Comparison of ENCODE assay signal across 7 mouse cellular contexts in genomic region chr10:99266025-99266424, GRCm38 (mm10). TPM values are rescaled to one million over a fixed set of nuclear protein-coding genes. Genes with fewer than 3 reads are reported as not detected.
DNase-seq lines count a peak whose midpoint lies in the region; ATAC-seq and TF ChIP-seq lines count a peak whose summit lies in the region.

No protein-coding gene starts in this region.

- H3K4me1 ChIP-seq in embryonic facial prominence, embryonic 11.5 days (ENCODE audit: control insufficient read depth, insufficient read depth, low read length) = peaks cover 7% of the 10 kb centered on the region
- H3K4me1 ChIP-seq in heart, postnatal 0 days (ENCODE audit: control insufficient read depth, insufficient read depth) = peaks cover 18% of the 10 kb centered on the region
- peaks cover 45% of the 10 kb centered on the region for H3K4me1 ChIP-seq in lung, embryonic 16.5 days (replicated peaks; ENCODE audit: control insufficient read depth, insufficient read depth, low read length)

- no peaks in the 10 kb centered on the region for H3K36me3 ChIP-seq in embryonic facial prominence, embryonic 11.5 days (replicated peaks; ENCODE audit: control insufficient read depth, insufficient read depth, low read depth, low read length)
- peaks cover 11% of the 10 kb centered on the region for H3K36me3 ChIP-seq in heart, postnatal 0 days (replicated peaks; ENCODE audit: control insufficient read depth, insufficient read depth, low read length)
- H3K36me3 ChIP-seq in lung, embryonic 16.5 days (ENCODE audit: control insufficient read depth, insufficient read depth, low read length) = peaks cover 4% of the 10 kb centered on the region

- H3K9me3 ChIP-seq in embryonic facial prominence, embryonic 11.5 days (replicated peaks; ENCODE audit: control insufficient read depth, low read length) = no peaks in the 10 kb centered on the region
- no peaks in the 10 kb centered on the region for H3K9me3 ChIP-seq in heart, postnatal 0 days (replicated peaks; ENCODE audit: control insufficient read depth, low read length)
- H3K9me3 ChIP-seq in lung, embryonic 16.5 days (ENCODE audit: control insufficient read depth, low read length) = no peaks in the 10 kb centered on the region

- ATAC-seq in embryonic facial prominence, embryonic 11.5 days (replicated peaks; ENCODE audit: insufficient number of reproducible peaks, low FRiP score, low TSS enrichment, low read depth) = no peak
- ATAC-seq in heart, postnatal 0 days (ENCODE audit: insufficient read depth, low read depth) = no peak
- ATAC-seq in lung, embryonic 16.5 days (ENCODE audit: low read depth) = no peak

- TF ChIP-seq CTCF in heart, postnatal 0 days (IDR thresholded peaks at IDR 0.05; ENCODE audit: low read depth) = no peak

- peak overlapping the region; percentile 34 for H3K9ac ChIP-seq in embryonic facial prominence, embryonic 11.5 days (replicated peaks; ENCODE audit: low read length)
- peak overlapping the region; percentile 96 for H3K9ac ChIP-seq in heart, postnatal 0 days (replicated peaks; ENCODE audit: low read depth, low read length)
- H3K9ac ChIP-seq in lung, embryonic 16.5 days (ENCODE audit: low read length) = peak overlapping the region; percentile 98

- 29% methylated on average over 14 of the region's 14 CpGs for WGBS in embryonic facial prominence, embryonic 11.5 days
- 37% methylated on average over 14 of the region's 14 CpGs for WGBS in heart, postnatal 0 days
- WGBS in lung, embryonic 16.5 days = 22% methylated on average over 14 of the region's 14 CpGs

- peak overlapping the region; percentile 44 for H3K27ac ChIP-seq in embryonic facial prominence, embryonic 11.5 days (replicated peaks; ENCODE audit: low read depth, low read length)
- H3K27ac ChIP-seq in heart, postnatal 0 days (ENCODE audit: low read depth) = peak overlapping the region; percentile 99
- H3K27ac ChIP-seq in lung, embryonic 16.5 days (ENCODE audit: low read length) = peak overlapping the region; percentile 94

- no peaks in the 10 kb centered on the region for H3K27me3 ChIP-seq in embryonic facial prominence, embryonic 11.5 days (ENCODE audit: control insufficient read depth, insufficient read depth, low read length)
- no peaks in the 10 kb centered on the region for H3K27me3 ChIP-seq in heart, postnatal 0 days (ENCODE audit: control insufficient read depth, insufficient read depth, low read length)
- H3K27me3 ChIP-seq in lung, embryonic 16.5 days (ENCODE audit: control insufficient read depth, insufficient read depth, low read depth, low read length) = no peaks in the 10 kb centered on the region

- H3K4me2 ChIP-seq in embryonic facial prominence, embryonic 11.5 days (ENCODE audit: low read depth, low read length) = peak overlapping the region; percentile 86
- H3K4me2 ChIP-seq in heart, postnatal 0 days (ENCODE audit: low read depth, low read length) = peak overlapping the region; percentile 95
- peak overlapping the region; percentile 86 for H3K4me2 ChIP-seq in lung, embryonic 16.5 days (ENCODE audit: low read depth, low read length)

- no peak for TF ChIP-seq EP300 in heart, postnatal 0 days (IDR thresholded peaks at IDR 0.05; ENCODE audit: low read depth)

- peak overlapping the region; percentile 74 for H3K4me3 ChIP-seq in embryonic facial prominence, embryonic 11.5 days (ENCODE audit: low read depth, low read length)
- H3K4me3 ChIP-seq in heart, postnatal 0 days (ENCODE audit: low read depth, low read length) = peak overlapping the region; percentile 92
- peak overlapping the region; percentile 94 for H3K4me3 ChIP-seq in lung, embryonic 16.5 days (ENCODE audit: low read length)

- DNase-seq in left cerebral cortex, postnatal 36 days (ENCODE audit: low spot score in 2 of 2) = peak; percentile 43 to 46
- no peak for DNase-seq in left cerebral cortex, postnatal 10 days (ENCODE audit: extremely low spot score in 1 of 2, low spot score in 2 of 2)
- no peak for DNase-seq in embryonic facial prominence, embryonic 11.5 days (ENCODE audit: low spot score)
- no peak for DNase-seq in heart, postnatal 0 days (ENCODE audit: low spot score)
- DNase-seq in urinary bladder, postnatal 25 days (ENCODE audit: low spot score) = no peak
- no peak for DNase-seq in right cerebral cortex, adult 18-20 months

- intact Hi-C loops in left cerebral cortex, postnatal 36 days (cut with DNase I) = no loop called here
- intact Hi-C loops in left cerebral cortex, postnatal 10 days (cut with DNase I) = no loop called here

RNA-seq across cellular contexts. Expression of gene Dusp6, which starts 3.0 kb away (rescaled TPM):
- total RNA-seq in left cerebral cortex, postnatal 36 days (2021) = 100 to 1,000 TPM in 1 of 2 experiments, 10 to 100 TPM in 1; 72.3 to 107 TPM
- total RNA-seq in left cerebral cortex, postnatal 10 days (2021) = 10 to 100 TPM; 68.8 to 72.4 TPM
- polyA plus RNA-seq in embryonic facial prominence, embryonic 11.5 days (2014; fragmentation: Nextera tagmentation; extraction: Ambion mirVana) = 115 and 123 TPM in 2 replicates
- 59.8 and 73.6 TPM in 2 replicates for total RNA-seq in heart, postnatal 0 days (2014; rRNA removed; ENCODE audit: low replicate concordance)
- polyA plus RNA-seq in heart, postnatal 0 days (2015; fragmentation: Nextera tagmentation; extraction: Ambion mirVana) = 23.2 and 25.8 TPM in 2 replicates
- polyA plus RNA-seq in lung, embryonic 16.5 days (2015; fragmentation: Nextera tagmentation; extraction: Ambion mirVana) = 79.3 and 80.3 TPM in 2 replicates

Comparison
In these comparisons a context has a peak if more than half of its experiments do, and no peak if none do; other contexts are left out.
1. DNase-seq: peak in left cerebral cortex, postnatal 36 days (2 of 2); none in left cerebral cortex, postnatal 10 days (0 of 2), embryonic facial prominence, embryonic 11.5 days (single experiment), heart, postnatal 0 days (single experiment), urinary bladder, postnatal 25 days (single experiment) and right cerebral cortex, adult 18-20 months (single experiment).
2. H3K27ac ChIP-seq: peak in every context shown above with its lines; median percentile 99 in heart, postnatal 0 days; 94 in lung, embryonic 16.5 days; 44 in embryonic facial prominence, embryonic 11.5 days.
3. H3K9ac ChIP-seq: peak in every context shown above with its lines; median percentile 98 in lung, embryonic 16.5 days; 96 in heart, postnatal 0 days; 34 in embryonic facial prominence, embryonic 11.5 days.
4. Peak in every context shown above with its lines, with median percentiles within 50 percentile points of each other: H3K4me2 ChIP-seq and H3K4me3 ChIP-seq.